Mouse (Mus musculus) E14TG2a.4 (cell line): Measurements from ENCODE around the gene Zpbp2.

Experiments used
- CTCF ChIP-seq: conservative IDR thresholded peaks from 2 replicates; pipeline ENCODE4 v1.5.1; 2014; ENCODE audit warnings: low read length
- NANOG ChIP-seq: IDR thresholded peaks from 2 replicates; pipeline ENCODE4 v1.6.1; 2014; ENCODE audit warnings: borderline replicate concordance, low read length, mixed read lengths
- POU5F1 ChIP-seq: IDR thresholded peaks from 2 replicates; pipeline ENCODE4 v1.6.1; 2014; ENCODE audit warnings: low read length, borderline replicate concordance

GRCm38 (mm10) chr11:98590548-98591445 lies 39.9 kb downstream of the Zpbp2 start:
- TF ChIP-seq CTCF (no peak), NANOG (no peak), POU5F1 (no peak)
